Mouse (Mus musculus): ENCODE measurements around the gene Arhgap5. TPM values are rescaled to one million over a fixed set of nuclear protein-coding genes. Genes with fewer than 3 reads are reported as not detected.

Arhgap5 gene
- polyA plus RNA-seq, 1 experiment from 2014 or later: 26.3 TPM

- WGBS: 76% methylated on average over 5 of the region's 5 CpGs
These were observed 21.7 kb upstream of the Arhgap5 start for GRCm38 (mm10) chr12:52481969-52482550.

DNA sequence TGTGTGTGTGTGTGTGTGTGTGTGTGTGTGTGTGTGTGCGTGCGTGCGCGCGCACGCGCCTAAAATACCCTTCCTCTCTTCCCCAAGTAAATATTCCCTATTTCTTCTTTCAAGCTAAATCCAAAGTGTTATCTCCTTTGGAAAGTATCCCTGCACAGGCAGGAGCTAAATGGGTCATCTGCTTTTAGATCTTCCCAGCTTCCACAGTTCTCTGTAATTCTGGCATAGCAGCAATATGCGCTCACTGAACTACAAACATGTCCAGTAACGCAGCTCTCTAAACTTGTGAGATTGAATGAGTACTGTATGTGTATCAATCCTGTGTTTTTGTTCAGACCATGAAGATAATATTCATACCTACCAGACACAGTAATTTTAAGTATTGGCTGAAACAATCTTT, 20.6 kb upstream of the Arhgap5 start:
- Histone ChIP-seq H3K4me1 (ENCODE audit: control insufficient read depth, insufficient read depth, low read length) (no peaks in the 10 kb centered on the region), H3K4me2 (ENCODE audit: low read depth, low read length) (no peak overlapping the region), H3K36me3 (ENCODE audit: control insufficient read depth, insufficient read depth, low read length) (no peaks in the 10 kb centered on the region), H3K9ac (ENCODE audit: low read depth, low read length) (no peak overlapping the region), H3K27me3 (replicated peaks; ENCODE audit: control insufficient read depth, insufficient read depth, low read length) (no peaks in the 10 kb centered on the region), H3K27ac (ENCODE audit: low read length) (no peak overlapping the region), H3K9me3 (ENCODE audit: control insufficient read depth, low read length) (no peaks in the 10 kb centered on the region), H3K4me3 (ENCODE audit: low read length) (no peak overlapping the region)
- 97% methylated on average over 9 of the region's 9 CpGs for WGBS
- ATAC-seq: no peak

More at GRCm38 (mm10) chr12:52481969-52482550, 21.7 kb upstream of the Arhgap5 start:
- no peaks in the 10 kb centered on the region for H3K27me3 ChIP-seq (replicated peaks; ENCODE audit: control insufficient read depth, insufficient read depth, low read length)
- H3K4me1 ChIP-seq (ENCODE audit: control insufficient read depth, insufficient read depth, low read length): no peaks in the 10 kb centered on the region
- H3K9ac ChIP-seq (ENCODE audit: low read depth, low read length): no peak overlapping the region
- no peak for ATAC-seq
- H3K36me3 ChIP-seq (ENCODE audit: control insufficient read depth, insufficient read depth, low read length): no peaks in the 10 kb centered on the region
- no peaks in the 10 kb centered on the region for H3K9me3 ChIP-seq (ENCODE audit: control insufficient read depth, low read length)
- H3K27ac ChIP-seq (ENCODE audit: low read length): no peak overlapping the region
- no peak overlapping the region for H3K4me2 ChIP-seq (ENCODE audit: low read depth, low read length)
- H3K4me3 ChIP-seq (ENCODE audit: low read length): no peak overlapping the region

GRCm38 (mm10) chr12:52488266-52488975, 15.4 kb upstream of the Arhgap5 start:
- Histone ChIP-seq H3K4me3 (ENCODE audit: low read length) (no peak overlapping the region), H3K4me1 (ENCODE audit: control insufficient read depth, insufficient read depth, low read length) (peaks cover 3% of the 10 kb centered on the region; the same call in 1 of the 2 replicates), H3K27ac (ENCODE audit: low read length) (no peak overlapping the region), H3K36me3 (ENCODE audit: control insufficient read depth, insufficient read depth, low read length) (no peaks in the 10 kb centered on the region), H3K9ac (ENCODE audit: low read depth, low read length) (no peak overlapping the region), H3K27me3 (replicated peaks; ENCODE audit: control insufficient read depth, insufficient read depth, low read length) (no peaks in the 10 kb centered on the region), H3K4me2 (ENCODE audit: low read depth, low read length) (no peak overlapping the region), H3K9me3 (ENCODE audit: control insufficient read depth, low read length) (no peaks in the 10 kb centered on the region)
- ATAC-seq: no peak
- WGBS: 50% methylated on average over 15 of the region's 15 CpGs

- peaks cover 3% of the 10 kb centered on the region; the same call in 1 of the 2 replicates for H3K4me1 ChIP-seq (ENCODE audit: control insufficient read depth, insufficient read depth, low read length)
- H3K36me3 ChIP-seq (ENCODE audit: control insufficient read depth, insufficient read depth, low read length): no peaks in the 10 kb centered on the region
- peak; percentile 54; the same call in 1 of the 2 replicates for ATAC-seq
- no peak overlapping the region for H3K4me2 ChIP-seq (ENCODE audit: low read depth, low read length)
- no peaks in the 10 kb centered on the region for H3K27me3 ChIP-seq (replicated peaks; ENCODE audit: control insufficient read depth, insufficient read depth, low read length)
- no peak overlapping the region for H3K4me3 ChIP-seq (ENCODE audit: low read length)
- no peak overlapping the region for H3K27ac ChIP-seq (ENCODE audit: low read length)
- no peak overlapping the region for H3K9ac ChIP-seq (ENCODE audit: low read depth, low read length)
- WGBS: 43% methylated on average over 6 of the region's 6 CpGs
- no peaks in the 10 kb centered on the region for H3K9me3 ChIP-seq (ENCODE audit: control insufficient read depth, low read length)
These were observed 10.5 kb upstream of the Arhgap5 start for GRCm38 (mm10) chr12:52493281-52493681.

DNA sequence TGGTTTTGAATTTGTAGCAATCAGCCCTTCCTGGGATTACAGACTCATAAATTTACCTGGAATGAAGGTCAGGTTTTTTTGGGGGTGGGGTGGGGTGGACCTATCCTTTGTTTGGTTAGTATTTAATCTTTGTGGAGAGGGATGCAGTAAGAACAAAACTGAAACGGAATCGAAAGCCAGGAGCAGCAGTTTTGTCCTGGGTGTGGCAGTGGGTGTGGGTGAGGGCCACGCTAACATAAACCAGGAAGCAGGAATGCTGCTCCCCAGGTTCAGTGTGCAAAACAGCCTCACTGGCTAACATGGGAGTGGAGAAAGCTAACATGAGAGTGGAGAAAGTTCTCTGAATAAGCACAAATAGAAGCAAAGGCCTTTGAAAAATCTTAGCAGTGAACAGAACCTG, 6.6 kb upstream of the Arhgap5 start:
- Histone ChIP-seq H3K9ac (ENCODE audit: low read depth, low read length) (no peak overlapping the region), H3K27me3 (replicated peaks; ENCODE audit: control insufficient read depth, insufficient read depth, low read length) (no peaks in the 10 kb centered on the region), H3K4me2 (ENCODE audit: low read depth, low read length) (no peak overlapping the region), H3K4me3 (ENCODE audit: low read length) (no peak overlapping the region), H3K27ac (ENCODE audit: low read length) (no peak overlapping the region), H3K4me1 (ENCODE audit: control insufficient read depth, insufficient read depth, low read length) (peaks cover 3% of the 10 kb centered on the region; the same call in 1 of the 2 replicates), H3K9me3 (ENCODE audit: control insufficient read depth, low read length) (no peaks in the 10 kb centered on the region), H3K36me3 (ENCODE audit: control insufficient read depth, insufficient read depth, low read length) (no peaks in the 10 kb centered on the region)
- 52% methylated on average over 3 of the region's 3 CpGs for WGBS
- peak; percentile 84 for ATAC-seq

GRCm38 (mm10) chr12:52500915-52501833, 2.6 kb upstream of the Arhgap5 start:
- Histone ChIP-seq H3K9me3 (ENCODE audit: control insufficient read depth, low read length) (no peaks in the 10 kb centered on the region), H3K4me2 (ENCODE audit: low read depth, low read length) (no peak overlapping the region), H3K4me3 (ENCODE audit: low read length) (no peak overlapping the region), H3K27me3 (replicated peaks; ENCODE audit: control insufficient read depth, insufficient read depth, low read length) (no peaks in the 10 kb centered on the region), H3K36me3 (ENCODE audit: control insufficient read depth, insufficient read depth, low read length) (no peaks in the 10 kb centered on the region), H3K9ac (ENCODE audit: low read depth, low read length) (no peak overlapping the region), H3K27ac (ENCODE audit: low read length) (no peak overlapping the region), H3K4me1 (ENCODE audit: control insufficient read depth, insufficient read depth, low read length) (0 out of 2 replicates have a peak, but pooled peaks cover 2% of the 10 kb centered on the region)
- no peak for ATAC-seq
- 78% methylated on average over 8 of the region's 8 CpGs for WGBS

DNA sequence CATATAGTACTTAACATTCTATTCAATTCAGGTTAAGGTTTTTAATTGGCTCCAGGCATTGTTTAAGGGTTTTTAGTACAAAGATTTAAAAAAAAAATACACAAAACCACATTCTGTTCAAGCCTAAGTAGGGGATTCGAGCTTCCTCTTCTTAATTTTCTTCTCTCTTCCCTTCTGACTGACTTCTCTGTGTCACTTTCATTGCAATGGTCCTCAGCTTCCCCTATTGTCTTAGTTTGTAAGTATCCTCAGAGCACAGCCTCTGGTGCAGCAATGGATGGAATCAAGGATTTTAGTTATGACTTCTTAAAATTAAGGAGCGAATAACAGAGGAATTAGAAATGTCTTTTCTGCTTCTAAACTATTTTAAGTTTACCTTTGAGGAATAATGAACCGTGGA, 1.6 kb upstream of the Arhgap5 start:
- WGBS: 68% methylated on average over 3 of the region's 3 CpGs
- H3K9ac ChIP-seq (ENCODE audit: low read depth, low read length): no peak overlapping the region
- H3K4me1 ChIP-seq (ENCODE audit: control insufficient read depth, insufficient read depth, low read length): 0 out of 2 replicates have a peak, but pooled peaks cover 2% of the 10 kb centered on the region
- ATAC-seq: no peak
- no peak overlapping the region for H3K4me3 ChIP-seq (ENCODE audit: low read length)
- no peaks in the 10 kb centered on the region for H3K36me3 ChIP-seq (ENCODE audit: control insufficient read depth, insufficient read depth, low read length)
- H3K9me3 ChIP-seq (ENCODE audit: control insufficient read depth, low read length): no peaks in the 10 kb centered on the region
- no peak overlapping the region for H3K4me2 ChIP-seq (ENCODE audit: low read depth, low read length)
- no peak overlapping the region for H3K27ac ChIP-seq (ENCODE audit: low read length)
- no peaks in the 10 kb centered on the region for H3K27me3 ChIP-seq (replicated peaks; ENCODE audit: control insufficient read depth, insufficient read depth, low read length)

DNA sequence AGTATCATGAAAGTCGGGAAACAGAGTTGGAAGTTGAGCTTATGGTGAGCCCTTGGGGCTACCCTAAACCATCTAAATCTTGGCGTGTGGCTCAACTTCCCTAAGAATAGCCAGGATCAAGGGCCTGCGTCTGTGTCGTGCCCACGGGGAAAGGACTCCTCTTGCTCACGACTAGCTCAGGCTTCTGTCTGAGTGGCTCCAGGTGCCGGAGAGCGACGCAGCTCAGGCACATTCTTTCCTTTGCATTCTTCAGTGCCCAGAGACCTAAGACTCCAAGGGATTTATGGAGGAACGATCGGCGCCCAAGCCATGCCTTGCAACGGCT, 679 bp upstream of the Arhgap5 start:
- Histone ChIP-seq H3K4me3 (ENCODE audit: low read length) (peak overlapping the region; percentile 98), H3K9ac (ENCODE audit: low read depth, low read length) (peak overlapping the region; percentile 77), H3K27me3 (replicated peaks; ENCODE audit: control insufficient read depth, insufficient read depth, low read length) (no peaks in the 10 kb centered on the region), H3K4me2 (ENCODE audit: low read depth, low read length) (peak overlapping the region; percentile 85), H3K9me3 (ENCODE audit: control insufficient read depth, low read length) (no peaks in the 10 kb centered on the region), H3K27ac (ENCODE audit: low read length) (peak overlapping the region; percentile 97), H3K4me1 (ENCODE audit: control insufficient read depth, insufficient read depth, low read length) (0 out of 2 replicates have a peak, but pooled peaks cover 2% of the 10 kb centered on the region), H3K36me3 (ENCODE audit: control insufficient read depth, insufficient read depth, low read length) (no peaks in the 10 kb centered on the region)
- WGBS: under 1% methylated on average over 13 of the region's 13 CpGs
- ATAC-seq: peak; percentile 61

Measured in intestine, embryonic 16.5 days (tissue).